Mouse (Mus musculus): ENCODE data around the gene Acot5.
"Not testable (repeated sequence)": the region's sequence is repeated elsewhere in the genome, so short reads cannot be mapped to it uniquely, and the experiment has no call there.

Acot5 gene

DNA sequence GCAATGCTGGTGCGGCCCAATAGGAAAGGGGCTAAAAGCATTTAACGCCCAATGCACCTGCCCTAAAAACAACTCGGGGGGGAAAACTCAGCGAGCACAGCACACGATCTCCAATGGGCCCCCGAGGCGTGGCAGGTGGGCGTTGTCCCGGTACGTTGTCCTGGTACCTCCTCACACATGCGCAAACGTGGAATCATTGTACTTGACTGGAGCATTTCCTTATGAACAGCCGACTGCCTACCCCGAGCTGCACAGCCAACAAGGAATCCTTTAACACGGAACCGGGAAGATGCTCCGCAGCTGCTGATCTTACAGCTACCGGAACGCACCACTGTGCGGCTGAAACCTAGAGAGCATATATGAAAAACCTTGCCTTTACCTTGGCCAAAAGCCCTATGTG is 6.8 kb upstream of the Acot5 start:
- no peak for DNase-seq (ENCODE audit: low spot score in 2 of 2)

- DNase-seq (ENCODE audit: low spot score in 2 of 2) = peak in 1 of 2 experiments; percentile 52
Measured at GRCm38 (mm10) chr12:84063228-84063627, 5.9 kb upstream of the Acot5 start.

GRCm38 (mm10) chr12:84063833-84064232 is 5.3 kb upstream of the Acot5 start:
- no peak for DNase-seq (ENCODE audit: low spot score in 2 of 2)

DNA sequence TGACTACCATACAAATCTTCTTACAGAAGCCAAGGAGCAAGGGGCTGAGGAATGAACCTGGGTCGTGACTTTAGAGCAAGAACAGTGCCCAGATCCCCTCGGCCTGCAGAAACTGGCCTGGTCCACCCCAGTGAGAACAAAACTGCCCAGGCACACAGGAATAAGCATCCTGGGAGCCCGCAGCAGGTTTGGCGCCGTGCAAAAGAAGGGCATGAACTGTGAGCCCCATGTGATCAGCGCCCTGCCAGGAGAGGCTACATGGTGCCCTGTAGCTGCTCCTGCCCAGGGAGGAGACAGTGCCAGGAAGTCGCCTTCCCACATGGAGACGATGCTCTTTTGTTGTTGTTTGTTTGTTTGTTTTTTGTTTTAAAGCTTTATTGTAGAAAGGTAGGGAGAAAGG is 4.5 kb upstream of the Acot5 start:
- no peak for DNase-seq (ENCODE audit: low spot score in 2 of 2)

DNA sequence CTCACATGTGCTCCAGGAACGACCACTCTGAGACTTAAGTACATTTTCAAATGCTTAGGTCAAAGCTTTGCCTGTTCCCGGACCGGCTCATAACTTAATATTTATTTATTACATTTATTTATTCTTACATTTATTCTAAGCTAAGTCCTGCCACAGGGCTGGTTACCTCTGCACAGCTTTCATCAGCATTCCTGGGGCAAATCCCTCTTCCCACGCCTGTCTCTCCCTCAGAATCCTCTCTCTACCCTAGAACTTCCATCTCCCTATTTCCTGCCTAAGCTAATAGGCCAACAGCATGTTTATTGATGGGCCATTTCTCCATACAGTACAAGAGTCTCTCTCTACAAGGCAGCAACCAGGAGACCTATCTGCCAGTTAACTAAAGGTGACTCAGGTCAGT is 1.4 kb upstream of the Acot5 start:
- DNase-seq (ENCODE audit: low spot score in 2 of 2) = no peak

- no peak for DNase-seq (ENCODE audit: low spot score in 2 of 2)
Measured at GRCm38 (mm10) chr12:84068296-84068695, 829 bp upstream of the Acot5 start.

- DNase-seq (ENCODE audit: low spot score in 2 of 2) = peak; percentile 18 to 46
Measured at GRCm38 (mm10) chr12:84069582-84069981, 457 bp downstream of the Acot5 start.

GRCm38 (mm10) chr12:84071696-84072095 is 2.6 kb downstream of the Acot5 start:
- DNase-seq (ENCODE audit: low spot score in 2 of 2) = no peak

GRCm38 (mm10) chr12:84077371-84077990 is 8.4 kb downstream of the Acot5 start:
- no peak for DNase-seq (ENCODE audit: low spot score in 2 of 2)

DNA sequence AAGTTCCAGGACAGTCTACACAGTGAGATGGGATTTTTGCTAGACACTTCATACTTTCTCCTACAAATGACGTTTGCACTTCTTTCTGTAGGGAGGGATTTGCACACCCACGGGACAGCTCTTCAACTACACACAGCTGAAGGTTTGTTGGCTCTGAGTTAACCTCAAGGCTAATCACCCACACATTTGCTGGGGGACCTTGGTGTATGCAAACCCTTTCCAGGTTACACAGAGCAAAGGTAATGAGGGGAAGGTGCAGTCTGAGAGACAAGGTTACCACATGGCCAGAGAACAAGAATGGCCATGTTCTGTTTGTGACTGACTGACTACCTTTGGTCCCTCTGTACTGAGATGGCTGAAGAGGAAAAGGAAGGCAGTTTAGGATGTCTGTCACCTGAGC is 14.7 kb downstream of the Acot5 start:
- no peak for DNase-seq (ENCODE audit: low spot score in 2 of 2)

DNA sequence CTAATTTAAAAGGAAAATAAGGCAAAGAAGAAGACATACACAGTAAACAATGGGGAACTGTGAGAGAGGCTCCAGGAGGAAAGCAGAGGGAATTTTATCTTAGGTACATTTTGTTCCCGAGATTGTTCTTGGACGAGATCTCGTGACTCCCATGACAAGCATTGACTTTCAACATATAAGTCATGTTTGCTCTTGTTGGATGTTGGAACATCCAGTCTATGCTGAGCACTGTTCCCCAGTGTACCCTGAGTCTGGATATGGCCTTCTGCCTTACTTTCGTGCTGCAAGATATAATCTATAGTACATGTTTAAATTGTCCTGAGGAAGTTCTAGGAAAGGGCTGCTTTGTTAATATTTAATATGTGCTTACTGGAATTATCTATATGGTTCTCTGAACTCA is 15.5 kb downstream of the Acot5 start:
- no peak for DNase-seq (ENCODE audit: low spot score in 2 of 2)

DNA sequence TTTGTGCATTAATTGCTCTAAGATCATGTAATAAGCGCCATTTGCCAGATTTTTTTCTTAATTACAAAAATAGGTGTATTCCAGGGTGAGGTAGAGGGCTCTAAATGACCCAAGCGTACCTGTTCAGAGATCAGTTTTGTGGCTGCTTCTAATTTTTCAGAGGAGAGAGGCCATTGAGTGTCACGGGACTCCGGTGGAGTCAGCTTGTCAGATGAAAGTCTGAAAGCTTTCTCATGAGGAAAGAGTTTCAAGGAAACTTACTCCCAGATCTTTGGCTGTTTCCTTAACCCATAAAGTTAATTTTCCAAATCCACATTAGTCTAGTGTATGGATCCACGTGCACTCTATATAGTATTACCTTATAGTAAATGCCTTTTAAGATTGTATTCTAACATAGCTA is 25.5 kb downstream of the Acot5 start:
- not testable (repeated sequence) for DNase-seq (ENCODE audit: low spot score in 2 of 2)

DNA sequence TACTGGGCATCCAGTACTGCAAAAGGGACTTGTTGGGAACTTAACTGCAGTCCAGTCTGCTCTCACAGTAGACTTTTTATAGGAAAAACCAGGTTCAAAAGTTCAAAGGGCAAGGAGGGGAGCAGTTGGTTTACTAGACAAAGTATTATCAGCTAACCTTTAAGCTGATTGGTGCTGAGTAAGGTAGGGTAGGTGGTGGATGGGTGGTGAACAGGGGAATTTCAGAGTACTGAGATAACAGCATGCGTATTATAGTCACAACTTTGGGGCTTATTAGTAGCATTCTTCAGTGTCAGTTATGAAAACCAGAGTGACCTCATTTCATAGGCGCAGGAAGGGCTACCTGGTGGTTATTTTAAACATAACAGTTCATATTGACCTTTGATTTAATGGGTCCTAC is 30.5 kb downstream of the Acot5 start:
- DNase-seq (ENCODE audit: low spot score in 2 of 2) = no peak

- no peak for DNase-seq (ENCODE audit: low spot score in 2 of 2)
Measured at GRCm38 (mm10) chr12:84100071-84100470, 30.9 kb downstream of the Acot5 start.

- DNase-seq (ENCODE audit: low spot score in 2 of 2) = peak; percentile 39 to 45
Measured at GRCm38 (mm10) chr12:84100604-84101492, 31.7 kb downstream of the Acot5 start, which contains the start of gene Acot6. Acot6 (plus strand) TSS chr12:84100654.

DNA sequence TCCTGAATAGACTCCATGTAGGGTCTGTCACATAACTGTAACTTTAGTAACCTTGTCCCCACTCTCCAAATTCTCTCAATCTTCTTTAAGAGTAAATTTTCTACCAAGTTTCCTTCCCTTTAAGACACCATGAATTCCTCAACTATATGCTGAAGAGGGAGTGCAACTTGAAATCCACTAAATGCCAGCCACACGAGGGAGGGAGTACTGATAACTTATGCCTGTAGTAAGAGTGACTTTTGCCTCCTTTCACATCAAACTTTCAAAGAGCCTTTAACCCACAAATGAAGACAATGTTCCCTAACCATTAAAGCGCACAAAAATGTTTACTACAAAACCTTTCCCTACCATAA is 32.3 kb downstream of the Acot5 start:
- no peak for DNase-seq (ENCODE audit: low spot score in 2 of 2)

GRCm38 (mm10) chr12:84107012-84107411 is 37.9 kb downstream of the Acot5 start:
- DNase-seq (ENCODE audit: low spot score in 2 of 2) = no peak

GRCm38 (mm10) chr12:84107692-84108091 is 38.6 kb downstream of the Acot5 start:
- no peak for DNase-seq (ENCODE audit: low spot score in 2 of 2)

- DNase-seq (ENCODE audit: low spot score in 2 of 2) = no peak
Measured at GRCm38 (mm10) chr12:84109924-84110323, 40.8 kb downstream of the Acot5 start.

GRCm38 (mm10) chr12:84110814-84111213 is 41.7 kb downstream of the Acot5 start:
- DNase-seq (ENCODE audit: low spot score in 2 of 2) = no peak

DNA sequence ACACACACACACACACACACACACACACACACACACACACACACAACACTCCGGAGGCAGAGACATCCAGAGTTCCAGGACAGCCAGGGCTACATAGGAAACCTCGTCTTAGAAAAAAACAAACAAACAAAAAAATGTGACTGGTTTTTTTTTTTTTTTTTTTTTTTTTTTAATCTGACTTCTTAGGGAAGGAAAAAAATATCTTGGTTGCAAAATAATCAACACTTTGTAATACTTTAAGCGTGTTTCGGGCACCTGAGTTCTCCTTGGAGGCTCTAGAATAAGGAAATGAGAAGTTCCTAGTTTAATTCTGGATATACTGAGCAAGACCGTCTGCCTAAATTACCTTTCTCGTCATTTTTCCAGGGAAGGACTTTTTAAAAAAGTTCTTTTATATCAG is 44.6 kb downstream of the Acot5 start:
- DNase-seq (ENCODE audit: low spot score in 2 of 2) = no peak

DNA sequence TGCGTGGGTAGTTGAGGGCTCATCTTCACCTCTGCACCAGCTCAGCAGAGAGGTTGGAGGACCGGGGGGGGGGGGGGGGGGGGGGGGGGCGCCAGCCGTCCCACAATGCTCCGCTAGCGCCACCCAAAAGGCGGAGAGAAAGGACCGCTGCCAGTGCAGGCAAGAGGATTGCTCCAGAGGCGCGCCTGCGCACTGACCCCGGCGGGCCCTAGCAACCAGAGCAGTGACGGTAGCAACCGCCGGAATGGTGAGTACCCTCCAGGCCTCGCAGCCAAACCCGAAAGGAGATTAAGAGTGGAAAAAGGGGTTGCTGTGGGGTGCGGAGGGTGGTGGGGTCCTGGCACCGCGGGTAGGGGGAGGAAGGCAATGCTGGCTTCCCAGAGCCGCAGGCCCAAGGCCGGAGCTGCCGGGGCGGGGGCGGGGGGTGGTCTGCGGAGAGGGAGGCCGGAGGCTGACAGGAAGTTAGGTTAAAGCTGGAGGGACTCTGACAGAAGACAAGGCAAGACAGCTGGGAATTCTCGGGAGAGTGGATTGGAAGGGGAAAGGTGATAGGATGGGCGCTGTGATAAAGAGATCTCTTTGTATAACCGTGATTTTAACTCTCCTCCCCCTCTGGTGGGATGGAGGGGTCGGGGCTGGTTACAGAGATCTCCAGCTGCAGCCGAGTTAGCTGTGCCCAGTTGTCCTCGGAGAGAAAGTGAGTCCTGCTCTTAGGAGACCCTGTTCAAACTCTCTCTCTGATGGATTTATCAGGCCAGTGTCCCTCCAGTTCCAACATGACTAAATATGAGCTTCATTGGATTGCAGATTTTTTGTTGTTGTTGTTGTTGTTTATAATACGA is 45.2 kb downstream of the Acot5 start, which contains the start of gene Dnal1:
Gene Dnal1, plus strand, starts transcription at position 214 of the 842 bp plus-strand sequence.
- peak; percentile 36 to 85 for DNase-seq (ENCODE audit: low spot score in 2 of 2)
